Mouse (Mus musculus) left cerebral cortex, adult 9 months (tissue): ENCODE data around the gene Arid5b.

ENCODE experiments used
- DNase-seq, 2 experiments: peaks; one replicate each; pipeline ENCODE4 v3.0.0; 2022; ENCODE audit warnings: low spot score in 2 of 2

The Arid5b gene

DNA sequence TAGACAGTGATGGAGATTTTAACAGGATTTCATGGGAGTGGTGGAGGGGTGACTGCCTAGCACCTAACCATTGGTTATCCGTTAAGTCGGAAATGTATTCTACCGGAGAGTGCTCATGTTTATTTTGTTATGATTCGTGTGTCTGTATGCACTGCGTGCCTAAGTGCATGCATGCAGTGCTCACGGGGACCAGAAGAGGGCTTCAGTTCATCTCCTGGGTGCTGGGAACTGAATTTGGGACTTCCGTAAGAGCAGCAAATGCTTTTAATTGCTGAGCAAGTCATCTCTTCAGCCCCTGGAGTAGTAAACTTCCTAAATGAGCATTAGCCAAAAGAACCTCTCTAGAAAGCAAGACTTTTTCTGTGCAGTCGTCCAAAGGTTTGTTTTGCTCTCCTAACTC lies 226.2 kb downstream of the Arid5b start:
- DNase-seq: no peak

- DNase-seq: no peak
Measured at GRCm38 (mm10) chr10:68051316-68051933, 227.1 kb downstream of the Arid5b start.

GRCm38 (mm10) chr10:68050882-68051281 lies 227.7 kb downstream of the Arid5b start:
- DNase-seq: no peak

- no peak for DNase-seq
Measured at GRCm38 (mm10) chr10:68048641-68049305, 229.8 kb downstream of the Arid5b start.

GRCm38 (mm10) chr10:68044864-68045263 lies 233.7 kb downstream of the Arid5b start:
- DNase-seq: no peak

- DNase-seq: no peak
Measured at GRCm38 (mm10) chr10:68043973-68044372, 234.6 kb downstream of the Arid5b start.
